Mouse (Mus musculus): Measurements from ENCODE around the gene Rpl38.

DNA sequence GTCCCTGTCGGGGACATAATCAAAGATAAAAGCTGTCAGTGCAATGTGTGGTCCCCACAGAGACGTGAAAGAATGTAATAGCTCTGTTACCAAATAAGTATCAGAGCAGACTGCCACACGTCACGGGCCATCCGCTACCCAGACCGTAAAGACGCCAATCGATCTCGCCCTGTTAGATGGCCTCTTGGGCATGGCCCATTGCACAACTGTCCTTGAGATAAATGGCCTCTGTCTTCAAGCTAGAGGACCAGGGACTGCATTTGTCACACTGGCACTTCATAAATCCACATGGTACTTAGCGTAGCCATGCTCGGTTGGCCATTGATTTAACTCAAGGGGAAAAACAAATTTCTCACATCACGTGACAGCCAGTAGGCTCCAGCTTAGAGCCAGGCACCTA lies 43.5 kb downstream of the Rpl38 start:
- TF ChIP-seq GATA1 (IDR thresholded peaks at IDR 0.05; ENCODE audit: borderline replicate concordance, low read length) (no peak), FLI1 (IDR thresholded peaks at IDR 0.05; ENCODE audit: low read length) (no peak)

Measured in megakaryocyte, embryonic 14.5 days (primary cell).